In the genomic region with DNA sequence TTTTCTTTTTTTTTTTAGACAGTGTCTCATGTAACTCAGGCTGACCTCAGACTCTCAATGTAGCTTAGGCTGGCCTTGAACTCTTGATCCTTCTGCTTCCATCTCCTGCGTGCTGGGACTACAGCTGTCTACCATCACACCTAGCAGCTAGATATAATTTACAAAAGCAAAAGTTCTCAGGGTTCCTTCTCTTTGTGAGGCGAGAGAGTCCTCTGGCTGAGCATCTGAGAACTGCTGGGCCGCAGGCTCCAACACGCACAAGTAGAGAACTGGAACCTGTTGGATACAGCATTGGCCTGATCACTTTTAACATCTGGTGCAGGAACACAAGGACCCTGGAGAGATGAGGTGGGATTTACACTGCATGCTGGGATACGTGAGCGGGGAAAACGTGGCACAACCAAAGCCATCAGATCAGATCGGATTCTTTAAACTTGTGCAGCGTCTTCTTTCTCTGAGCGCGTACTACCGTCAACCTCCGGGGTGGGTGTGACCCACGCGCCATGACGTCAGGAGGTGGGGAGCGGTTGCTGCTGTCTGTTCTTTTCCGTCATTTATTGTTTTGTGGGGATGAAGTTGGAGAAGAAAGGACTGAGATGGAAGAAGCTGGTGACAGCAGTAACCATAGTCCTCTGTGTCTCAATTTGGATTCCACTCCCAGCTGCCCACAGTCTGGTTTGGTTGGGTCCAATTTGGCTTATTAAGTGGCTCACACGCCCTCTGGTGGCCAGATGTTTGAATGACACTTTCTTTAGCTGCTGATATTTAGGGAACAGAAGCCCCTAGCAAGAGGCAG, we compare ENCODE assay signal across 8 mouse cellular contexts. TPM values are rescaled to one million over a fixed set of nuclear protein-coding genes. Genes with fewer than 3 reads are reported as not detected.
A peak's percentile ranks its signal among the peaks of the same experiment; 100 is the strongest.
DNase-seq lines count a peak whose midpoint lies in the region; ATAC-seq lines count a peak whose summit lies in the region.

No protein-coding gene starts in this region.

- WGBS in hindbrain, embryonic 14.5 days: 10% methylated on average over 19 of the region's 19 CpGs

- peak; percentile 73 for ATAC-seq in hindbrain, embryonic 14.5 days (ENCODE audit: low FRiP score)

- H3K9ac ChIP-seq in hindbrain, embryonic 14.5 days: peak overlapping the region; percentile 45

- peak overlapping the region; percentile 29 for H3K4me3 ChIP-seq in hindbrain, embryonic 14.5 days (replicated peaks; ENCODE audit: low read length)

- no peak overlapping the region for H3K27ac ChIP-seq in hindbrain, embryonic 14.5 days

- H3K36me3 ChIP-seq in hindbrain, embryonic 14.5 days (replicated peaks; ENCODE audit: control insufficient read depth, insufficient read depth): no peaks in the 10 kb centered on the region

- DNase-seq in T-cell, adult 2 months (ENCODE audit: low spot score): peak; percentile 85
- peak; percentile 92 for DNase-seq in cerebellum, postnatal 14 days
- peak; percentile 72 to 87 for DNase-seq in frontal cortex, postnatal 25 days (ENCODE audit: low spot score in 2 of 2)
- peak; percentile 98 for DNase-seq in hindbrain, embryonic 14.5 days (ENCODE audit: low spot score)
- peak; percentile 71 to 82 for DNase-seq in layer of hippocampus, postnatal 25 days (ENCODE audit: extremely low spot score in 1 of 2, low spot score in 1 of 2)
- DNase-seq in lung, postnatal 14 days: peak; percentile 90
- DNase-seq in retina, embryonic 14.5 days (ENCODE audit: low spot score): peak; percentile 98
- DNase-seq in thymus, postnatal 36 days: peak; percentile 82 to 84

- peak overlapping the region; percentile 71 for H3K4me2 ChIP-seq in hindbrain, embryonic 14.5 days (replicated peaks)

- no peaks in the 10 kb centered on the region for H3K4me1 ChIP-seq in hindbrain, embryonic 14.5 days (replicated peaks; ENCODE audit: control insufficient read depth, insufficient read depth, low read length)

- H3K9me3 ChIP-seq in hindbrain, embryonic 14.5 days (ENCODE audit: control insufficient read depth, low read length): no peaks in the 10 kb centered on the region

- no peaks in the 10 kb centered on the region for H3K27me3 ChIP-seq in hindbrain, embryonic 14.5 days (ENCODE audit: control insufficient read depth, insufficient read depth, low read length)

RNA-seq across cellular contexts. Expression of gene Hdac7, which starts 5.0 kb away (rescaled TPM):
- polyA plus RNA-seq in hindbrain, embryonic 14.5 days (2014; fragmentation: Nextera tagmentation; extraction: Ambion mirVana): 23.7 and 28.0 TPM in 2 replicates
- 10 to 100 TPM; 15.6 to 30.1 TPM for total RNA-seq in layer of hippocampus, postnatal 25 days (2021)
